Mouse (Mus musculus) brain, adult 10 weeks (tissue): Measurements from ENCODE around the gene Arpc4. TPM values are rescaled to one million over a fixed set of nuclear protein-coding genes. Genes with fewer than 3 reads are reported as not detected.

Experiments
- polyA plus RNA-seq: library from polyadenylated mRNA; stranded (reverse); fragments of 350-450 nt; fragmentation: Illumina TruSeq; extraction: RNeasy Lipid Tissue Mini Kit (QIAGEN cat#74804); gene quantifications from one replicate; pipeline ENCODE4 v1.2.3, GENCODE M21; 2015; ENCODE audit warnings: low read depth, low replicate concordance

Gene Arpc4
- 271 TPM for polyA plus RNA-seq

DNA sequence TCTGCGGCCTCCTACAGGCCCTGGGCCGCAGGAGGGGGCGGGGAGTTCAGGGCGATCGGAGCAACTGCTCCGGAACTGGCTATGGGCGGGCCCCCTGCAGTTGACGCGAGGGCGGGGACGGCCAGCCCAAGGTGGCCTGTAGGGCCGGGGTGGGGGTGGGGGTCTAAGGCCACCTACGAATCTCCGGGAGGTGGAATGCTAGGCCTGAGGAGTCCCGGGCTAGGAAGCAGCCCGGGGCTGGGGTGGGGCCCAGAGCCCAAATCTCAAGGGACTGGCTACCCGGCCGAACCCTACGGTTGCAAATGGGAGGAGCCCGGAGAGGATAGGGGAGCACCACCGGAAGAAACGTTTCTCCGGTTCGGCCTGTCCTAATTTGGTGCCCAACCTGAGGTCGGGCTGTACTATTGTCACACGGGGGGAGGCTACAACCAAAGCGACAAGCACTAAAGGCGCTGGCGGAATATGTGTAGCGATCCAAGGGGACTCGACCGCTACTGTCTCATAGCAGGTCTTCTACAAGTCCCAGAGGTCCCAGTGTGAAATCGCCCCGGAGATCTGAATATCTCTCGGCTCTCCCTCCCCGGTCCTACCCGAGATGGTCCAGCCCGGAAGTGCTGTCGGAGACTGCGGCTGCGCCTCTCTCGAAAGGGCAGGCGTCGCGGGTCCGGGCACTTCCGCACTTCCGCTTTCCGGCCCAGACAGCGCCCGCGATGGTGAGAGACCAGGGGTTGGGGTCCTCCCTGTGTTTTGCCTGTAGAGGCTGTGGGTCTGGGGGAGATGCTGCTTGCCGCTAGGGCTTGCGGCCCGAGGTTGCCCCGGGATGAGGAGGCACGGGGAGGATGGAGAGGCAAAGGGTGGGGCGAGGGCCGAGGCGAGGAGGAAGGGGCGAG is at the start of gene Arpc4, which contains the start of gene Tada3:
Gene Arpc4, plus strand, starts transcription at position 620 of the 890 bp plus-strand sequence.
Gene Tada3, minus strand, starts transcription at position 388 of the 890 bp plus-strand sequence.

DNA sequence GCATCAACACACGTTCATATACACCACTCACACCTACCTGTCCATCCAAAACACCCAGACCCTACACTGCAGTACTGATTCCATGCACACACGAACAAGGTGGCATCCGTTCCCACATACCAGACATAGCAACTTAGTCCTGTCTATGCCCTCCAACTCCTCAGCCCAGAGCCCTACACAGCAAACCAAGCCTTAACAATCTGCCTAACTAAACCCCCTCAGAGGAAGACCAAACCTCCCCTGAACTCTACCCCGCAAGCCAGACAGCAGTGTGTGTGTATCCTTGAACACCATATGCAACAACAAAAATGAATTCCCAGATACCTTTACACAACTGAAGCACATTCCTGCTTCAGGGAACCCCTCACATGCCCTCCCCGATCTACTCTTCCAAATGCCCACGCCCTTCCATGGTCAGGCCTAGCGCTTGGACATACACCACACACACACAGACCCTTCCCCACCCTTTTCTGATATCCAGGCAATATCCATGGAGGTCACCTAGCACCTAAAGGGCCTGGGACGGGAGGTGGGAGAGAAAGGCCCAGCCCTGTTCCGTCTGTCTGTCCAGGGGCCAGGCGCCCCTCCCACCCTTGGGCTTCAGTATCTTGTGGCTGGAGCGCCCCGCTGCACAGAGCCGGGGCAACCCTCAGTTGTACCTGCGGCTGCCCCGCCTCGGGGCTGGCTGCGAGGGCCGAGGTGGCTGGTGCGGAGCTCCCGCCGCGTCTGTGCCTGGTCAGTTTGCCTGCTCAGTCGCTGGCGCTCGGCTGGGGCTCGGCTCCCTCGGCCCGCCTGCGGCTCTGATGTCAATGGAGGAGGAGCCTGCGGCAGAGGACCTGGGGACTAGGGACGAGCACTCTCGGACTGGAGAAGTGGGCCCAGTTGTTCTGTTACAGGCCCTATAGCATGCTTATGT is 34.5 kb upstream of the Arpc4 start, which contains the start of gene Camk1:
Gene Camk1, minus strand, starts transcription at position 808 of the 916 bp plus-strand sequence.

DNA sequence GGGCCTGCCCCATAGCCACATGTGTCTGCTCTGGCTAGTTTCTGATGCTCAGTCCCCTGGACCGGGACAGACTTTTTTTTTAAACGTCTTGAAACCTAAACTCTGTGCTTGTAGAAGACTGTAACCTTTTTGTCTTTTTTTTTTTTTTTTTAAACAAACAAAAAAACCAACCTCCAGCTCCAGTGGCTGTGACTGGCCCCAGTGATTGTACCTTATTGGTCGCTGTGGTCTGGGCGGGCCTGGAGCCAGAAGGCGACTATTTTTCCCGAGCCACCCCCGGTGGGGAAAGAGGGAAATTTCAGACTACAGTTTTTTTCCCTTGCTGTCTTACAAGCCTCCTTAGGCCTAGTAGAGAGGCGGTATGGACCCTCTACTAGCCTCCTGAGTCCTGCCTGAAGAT is 11.0 kb downstream of the Arpc4 start, which contains the start of gene Ttll3:
Gene Ttll3, plus strand, starts transcription at position 301 of the 400 bp plus-strand sequence.

DNA sequence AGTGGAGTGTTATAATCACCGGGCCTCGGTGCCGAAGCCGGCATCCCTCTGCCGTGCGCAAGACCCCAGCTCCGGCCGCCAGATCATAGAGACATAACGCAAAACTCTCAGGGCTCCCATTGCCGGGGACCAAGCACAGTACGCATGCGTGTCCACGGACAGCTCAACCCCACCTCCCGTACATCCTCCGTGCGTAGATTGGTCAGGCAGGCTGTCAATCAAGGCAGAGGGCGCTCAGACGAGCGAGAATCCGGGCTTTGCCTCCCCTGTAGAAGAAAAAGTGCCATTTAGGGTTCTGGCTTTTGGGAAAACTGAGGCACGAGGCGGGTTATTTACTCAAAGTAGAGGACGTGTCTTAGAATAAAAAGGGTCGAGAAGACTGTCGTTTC is 41.3 kb downstream of the Arpc4 start, which contains the start of gene Rpusd3:
Gene Rpusd3, minus strand, starts transcription at position 142 of the 389 bp plus-strand sequence.

DNA sequence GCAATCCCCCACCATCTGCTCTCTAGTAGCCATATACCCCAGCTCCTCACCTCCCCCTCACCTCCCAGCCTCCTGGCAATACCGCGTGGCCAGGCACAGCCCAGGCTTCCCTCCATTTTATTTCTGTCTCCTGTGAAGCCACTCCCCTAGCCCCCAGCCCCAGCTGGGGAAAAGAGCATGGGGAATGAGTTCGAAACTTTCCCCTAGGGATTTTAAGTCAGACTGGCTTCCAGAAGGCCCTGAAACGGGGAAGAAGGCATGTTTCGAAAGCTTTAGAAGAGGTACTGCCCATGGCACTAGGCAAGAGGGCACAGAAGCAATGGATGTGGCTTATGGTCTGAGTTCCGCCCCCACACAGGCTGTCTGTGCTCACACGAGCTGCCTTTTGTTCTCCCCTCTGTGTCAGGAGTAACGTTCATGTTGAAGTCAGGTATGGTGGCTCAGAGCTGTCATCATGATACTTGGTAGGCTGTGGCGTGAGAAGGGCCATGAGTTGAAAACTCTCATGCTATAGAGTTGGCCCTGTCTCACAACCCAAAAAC is 57.8 kb downstream of the Arpc4 start, which contains the start of gene Cidec:
Gene Cidec, minus strand, starts transcription at position 97 of the 542 bp plus-strand sequence.

Other genes starting within 250 kb of the Arpc4 start
- 54.3 TPM for gene Lhfpl4, start 182.7 kb upstream of the Arpc4 start, polyA plus RNA-seq
- 20.7 TPM for gene Mtmr14, start 140.3 kb upstream of the Arpc4 start, polyA plus RNA-seq
- 68.6 TPM for gene Cpne9, start 95.8 kb upstream of the Arpc4 start, polyA plus RNA-seq
- 17.7 TPM for gene Brpf1, start 71.0 kb upstream of the Arpc4 start, polyA plus RNA-seq
- 11.3 TPM for gene Ogg1, start 51.1 kb upstream of the Arpc4 start, polyA plus RNA-seq
- gene Camk1, start 34.1 kb upstream of the Arpc4 start, polyA plus RNA-seq: 128 TPM
- gene Tada3, start 232 bp upstream of the Arpc4 start, polyA plus RNA-seq: 37.3 TPM
- 15.3 TPM for gene Ttll3, start 11.1 kb downstream of the Arpc4 start, polyA plus RNA-seq
- gene Rpusd3, start 41.2 kb downstream of the Arpc4 start, polyA plus RNA-seq: 15.5 TPM
- gene Cidec, start 57.6 kb downstream of the Arpc4 start, polyA plus RNA-seq: not detected
- 66.5 TPM for gene Jagn1, start 64.5 kb downstream of the Arpc4 start, polyA plus RNA-seq
- not detected for gene Il17re, start 80.4 kb downstream of the Arpc4 start, polyA plus RNA-seq
- 4.6 TPM for gene Il17rc, start 93.3 kb downstream of the Arpc4 start, polyA plus RNA-seq
- gene Creld1, start 105.2 kb downstream of the Arpc4 start, polyA plus RNA-seq: 88.4 TPM
- gene Prrt3, start 123.8 kb downstream of the Arpc4 start, polyA plus RNA-seq: 33.7 TPM
- gene Emc3, start 153.5 kb downstream of the Arpc4 start, polyA plus RNA-seq: 97.5 TPM
- 2.2 TPM for gene Fancd2, start 153.6 kb downstream of the Arpc4 start, polyA plus RNA-seq
- gene Fancd2os, start 222.6 kb downstream of the Arpc4 start, polyA plus RNA-seq: not detected
- gene Brk1, start 226.7 kb downstream of the Arpc4 start, polyA plus RNA-seq: 365 TPM
- gene Vhl, start 245.8 kb downstream of the Arpc4 start, polyA plus RNA-seq: 48.7 TPM